Mouse (Mus musculus): ENCODE data around the gene Defb38. TPM values are rescaled to one million over a fixed set of nuclear protein-coding genes. Genes with fewer than 3 reads are reported as not detected.

The Defb38 gene
- total and polyA plus RNA-seq, 3 experiments = not detected

GRCm38 (mm10) chr8:19062891-19063290, 36.5 kb upstream of the Defb38 start:
- H3K27ac ChIP-seq (ENCODE audit: control insufficient read depth, low read depth, low read length) = no peak overlapping the region
- no peak for DNase-seq (ENCODE audit: low read depth, low spot score)
- H3K4me1 ChIP-seq (ENCODE audit: control insufficient read depth in 1 of 2, insufficient read depth in 2 of 2, low read length in 2 of 2) = no peaks in the 10 kb centered on the region
- H3K9ac ChIP-seq (ENCODE audit: control insufficient read depth, low read depth, low read length, poor library complexity, severe bottlenecking) = no peak overlapping the region
- no peaks in the 10 kb centered on the region for H3K36me3 ChIP-seq (ENCODE audit: control insufficient read depth in 1 of 2, insufficient read depth in 2 of 2, low read length in 2 of 2)
- no peaks in the 10 kb centered on the region for H3K79me2 ChIP-seq (ENCODE audit: control insufficient read depth, insufficient read depth, low read length, poor library complexity)
- TF ChIP-seq CHD1 (IDR thresholded peaks at IDR 0.05; ENCODE audit: low read depth, low read length) = no peak
- no peak for TF ChIP-seq MAX (IDR thresholded peaks at IDR 0.05; ENCODE audit: low read length)
- no peak for TF ChIP-seq CTCF (IDR thresholded peaks at IDR 0.05 in 2 of 3, conservative IDR thresholded peaks at IDR 0.05 in 1 of 3; ENCODE audit: control insufficient read depth in 1 of 3, insufficient read depth in 1 of 3, low read depth in 2 of 3, low read length in 3 of 3, poor library complexity in 1 of 3, severe bottlenecking in 1 of 3)
- TF ChIP-seq USF2 (IDR thresholded peaks at IDR 0.05; ENCODE audit: borderline replicate concordance in 1 of 2, insufficient read depth in 1 of 2, low read depth in 1 of 2, low read length in 2 of 2) = no peak
- TF ChIP-seq EP300 (IDR thresholded peaks at IDR 0.05; ENCODE audit: low read depth in 1 of 2, low read length in 2 of 2) = no peak
- no peak for TF ChIP-seq RAD21 (IDR thresholded peaks at IDR 0.05; ENCODE audit: low read depth, low read length)
- TF ChIP-seq ETS1 (IDR thresholded peaks at IDR 0.05; ENCODE audit: low read depth, low read length) = no peak
- TF ChIP-seq NELFE (IDR thresholded peaks at IDR 0.05; ENCODE audit: low read depth, low read length) = no peak
- no peak for TF ChIP-seq UBTF (IDR thresholded peaks at IDR 0.05; ENCODE audit: borderline replicate concordance, insufficient read depth, low read depth, low read length)
- no peak for TF ChIP-seq POLR2A (IDR thresholded peaks at IDR 0.05; ENCODE audit: control insufficient read depth in 1 of 2, insufficient read depth in 1 of 2, low read depth in 1 of 2, low read length in 2 of 2, poor library complexity in 1 of 2)
- TF ChIP-seq ZNF384 (IDR thresholded peaks at IDR 0.05; ENCODE audit: low read depth, low read length) = no peak
- TF ChIP-seq MEF2A (IDR thresholded peaks at IDR 0.05; ENCODE audit: extremely low read depth, insufficient replicate concordance, low read depth, low read length, poor library complexity, severe bottlenecking) = no peak
- TF ChIP-seq E2F4 (IDR thresholded peaks at IDR 0.05; ENCODE audit: borderline replicate concordance, low read depth, low read length) = no peak
- TF ChIP-seq MAFK (IDR thresholded peaks at IDR 0.05; ENCODE audit: borderline replicate concordance, low read depth, low read length) = no peak
- TF ChIP-seq RCOR1 (IDR thresholded peaks at IDR 0.05; ENCODE audit: low read depth, low read length) = no peak
- no peak overlapping the region for H3K4me3 ChIP-seq (ENCODE audit: control insufficient read depth in 1 of 2, insufficient read depth in 1 of 2, low read depth in 2 of 2, low read length in 2 of 2)
- H3K9me3 ChIP-seq (replicated peaks; ENCODE audit: insufficient read depth, low read length) = no peaks in the 10 kb centered on the region
- H3K27me3 ChIP-seq (ENCODE audit: control insufficient read depth in 1 of 2, insufficient read depth in 2 of 2, low read length in 2 of 2) = no peaks in the 10 kb centered on the region; a peak in 1 of 4 replicates

DNA sequence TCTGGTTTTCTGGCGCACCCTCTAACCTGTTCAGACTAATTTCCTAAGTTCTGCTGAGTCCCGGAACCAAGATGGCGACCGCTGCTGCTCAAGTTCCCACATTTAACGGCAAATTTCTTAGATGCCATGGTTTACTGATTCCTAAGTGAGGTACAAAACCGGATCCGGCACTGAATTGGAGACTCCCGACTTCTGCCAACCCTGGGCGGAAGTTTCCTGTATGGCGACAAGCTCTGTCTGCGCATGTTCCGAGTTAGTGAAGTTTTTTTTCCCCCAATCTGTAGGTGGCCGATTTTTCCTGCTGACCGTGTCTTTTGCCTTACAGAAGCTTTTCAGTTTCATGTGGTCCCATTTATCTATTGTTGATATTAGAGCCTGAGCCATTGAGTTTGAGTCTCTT, 18.9 kb upstream of the Defb38 start:
- H3K9ac ChIP-seq (ENCODE audit: control insufficient read depth, low read depth, low read length, poor library complexity, severe bottlenecking) = no peak overlapping the region
- H3K36me3 ChIP-seq (ENCODE audit: control insufficient read depth in 1 of 2, insufficient read depth in 2 of 2, low read length in 2 of 2) = no peaks in the 10 kb centered on the region
- no peak for DNase-seq (ENCODE audit: low read depth, low spot score)

More for the DNA sequence above, 18.9 kb upstream of the Defb38 start:
- Histone ChIP-seq H3K4me3 (ENCODE audit: control insufficient read depth in 1 of 2, insufficient read depth in 1 of 2, low read depth in 2 of 2, low read length in 2 of 2) (no peak overlapping the region), H3K4me1 (ENCODE audit: control insufficient read depth in 1 of 2, insufficient read depth in 2 of 2, low read length in 2 of 2) (no peaks in the 10 kb centered on the region), H3K79me2 (ENCODE audit: control insufficient read depth, insufficient read depth, low read length, poor library complexity) (no peaks in the 10 kb centered on the region), H3K9me3 (replicated peaks; ENCODE audit: insufficient read depth, low read length) (no peaks in the 10 kb centered on the region), H3K27ac (ENCODE audit: control insufficient read depth, low read depth, low read length) (no peak overlapping the region), H3K27me3 (ENCODE audit: control insufficient read depth in 1 of 2, insufficient read depth in 2 of 2, low read length in 2 of 2) (no peaks in the 10 kb centered on the region)
- TF ChIP-seq EP300 (IDR thresholded peaks at IDR 0.05; ENCODE audit: low read depth in 1 of 2, low read length in 2 of 2) (no peak), BHLHE40 (IDR thresholded peaks at IDR 0.05; ENCODE audit: borderline replicate concordance, low read depth, low read length) (no peak), UBTF (IDR thresholded peaks at IDR 0.05; ENCODE audit: borderline replicate concordance, insufficient read depth, low read depth, low read length) (no peak), CHD2 (IDR thresholded peaks at IDR 0.05; ENCODE audit: low read length) (no peak), NRF1 (IDR thresholded peaks at IDR 0.05; ENCODE audit: insufficient read depth, low read depth, low read length, poor library complexity, severe bottlenecking) (no peak), MAX (IDR thresholded peaks at IDR 0.05; ENCODE audit: low read length) (no peak), JUND (IDR thresholded peaks at IDR 0.05; ENCODE audit: low read depth, low read length) (no peak), E2F4 (IDR thresholded peaks at IDR 0.05; ENCODE audit: borderline replicate concordance, low read depth, low read length) (no peak), RCOR1 (IDR thresholded peaks at IDR 0.05; ENCODE audit: low read depth, low read length) (no peak), TAL1 (IDR thresholded peaks at IDR 0.05; ENCODE audit: low read length) (no peak), TBP (IDR thresholded peaks at IDR 0.05; ENCODE audit: low read depth, low read length) (no peak), MAZ (IDR thresholded peaks at IDR 0.05; ENCODE audit: low read depth, low read length) (no peak), TCF12 (IDR thresholded peaks at IDR 0.05; ENCODE audit: low read depth, low read length) (no peak), ZC3H11A (IDR thresholded peaks at IDR 0.05; ENCODE audit: low read depth, low read length) (no peak), GABPA (IDR thresholded peaks at IDR 0.05; ENCODE audit: low read depth, low read length) (no peak), USF2 (IDR thresholded peaks at IDR 0.05; ENCODE audit: borderline replicate concordance in 1 of 2, insufficient read depth in 1 of 2, low read depth in 1 of 2, low read length in 2 of 2) (no peak), RAD21 (IDR thresholded peaks at IDR 0.05; ENCODE audit: low read depth, low read length) (no peak), MAFK (IDR thresholded peaks at IDR 0.05; ENCODE audit: borderline replicate concordance, low read depth, low read length) (no peak)
